Mouse (Mus musculus) brain, embryonic 14.5 days (tissue): Measurements from ENCODE around the gene Ptgir.

Source experiments
- CTCF ChIP-seq: fragments of 200-500 bp; IDR thresholded peaks from 2 replicates; pipeline ENCODE4 v1.5.1; 2012; ENCODE audit warnings: inconsistent platforms, mild to moderate bottlenecking, moderate library complexity, borderline replicate concordance; ENCODE audit not compliant: insufficient read depth, insufficient read length; ENCODE audit errors: extremely low read depth
- POLR2A ChIP-seq: fragments of 200-500 bp; IDR thresholded peaks from 2 replicates; pipeline ENCODE4 v1.6.1; 2012; ENCODE audit warnings: mild to moderate bottlenecking, inconsistent platforms, borderline replicate concordance; ENCODE audit not compliant: poor library complexity, insufficient read depth, insufficient read length, severe bottlenecking; ENCODE audit errors: extremely low read depth

DNA sequence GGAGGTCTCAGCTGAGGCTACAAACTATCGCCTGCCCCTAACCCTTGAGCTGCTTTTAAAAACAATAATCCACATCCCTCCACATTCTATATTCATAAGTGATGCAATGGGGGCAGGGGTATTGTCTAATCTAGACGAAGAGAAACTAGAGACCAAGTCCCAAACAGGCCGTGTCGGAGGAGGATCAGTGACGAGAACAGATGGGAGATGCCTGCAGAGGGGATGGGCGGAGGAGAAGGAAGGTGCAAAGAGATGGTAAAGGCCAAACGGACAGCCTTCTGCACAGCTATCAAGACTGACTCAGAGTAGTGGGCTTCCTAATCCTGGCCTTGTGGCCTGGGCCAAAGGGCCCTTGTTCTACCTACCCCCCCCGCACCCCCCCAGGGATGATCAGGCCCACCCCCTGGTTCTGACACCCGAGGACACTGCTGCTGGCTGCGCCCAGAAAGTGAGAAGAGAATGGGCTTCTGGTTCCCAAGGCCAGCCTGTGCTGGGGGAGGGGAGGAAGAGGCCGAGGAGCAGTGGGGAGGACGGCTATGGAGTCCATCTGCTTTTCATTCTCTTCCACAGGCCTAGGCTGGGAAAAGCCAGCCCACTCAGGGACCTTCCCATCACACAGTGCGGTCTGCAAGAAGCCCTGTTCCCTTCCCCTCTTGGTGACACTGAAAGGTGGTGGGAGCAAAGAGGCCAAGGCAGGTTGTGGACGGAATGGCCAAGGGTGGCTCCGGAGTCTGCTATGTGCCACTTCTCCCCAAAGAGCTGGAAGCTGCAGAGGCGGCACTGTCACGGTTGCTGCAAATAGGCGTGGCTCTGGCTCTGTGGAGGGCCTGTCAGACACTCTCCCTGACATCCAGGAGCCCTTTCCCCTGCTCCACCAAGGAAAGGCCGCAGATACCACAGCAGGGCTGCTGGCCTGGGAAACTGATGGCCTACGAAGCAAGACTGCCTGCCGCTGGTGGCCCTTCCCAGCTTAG is 14.8 kb downstream of the Ptgir start:
- no peak for TF ChIP-seq CTCF
- TF ChIP-seq POLR2A, result no peak
